Mouse (Mus musculus): ENCODE data around the gene Lrp10. TPM values are rescaled to one million over a fixed set of nuclear protein-coding genes. Genes with fewer than 3 reads are reported as not detected.

Gene Lrp10
- polyA plus RNA-seq, 1 experiment = 81.8 TPM

- no peak overlapping the region for H3K4me2 ChIP-seq (ENCODE audit: low read depth)
- H3K27me3 ChIP-seq (ENCODE audit: control insufficient read depth, insufficient read depth, insufficient read length) = no peaks in the 10 kb centered on the region
- TF ChIP-seq POLR2A (IDR thresholded peaks at IDR 0.05; ENCODE audit: insufficient read length, low read depth) (no peak), E2F4 (IDR thresholded peaks at IDR 0.05; ENCODE audit: insufficient read depth) (no peak), TCF12 (IDR thresholded peaks at IDR 0.05; ENCODE audit: insufficient read depth, poor library complexity, severe bottlenecking) (no peak), POLR2AphosphoS2 (IDR thresholded peaks at IDR 0.05; ENCODE audit: insufficient read length, low read depth) (no peak), USF1 (IDR thresholded peaks at IDR 0.05; ENCODE audit: low read depth) (no peak), MYOG (IDR thresholded peaks at IDR 0.05; ENCODE audit: control insufficient read depth in 1 of 3, insufficient read depth in 1 of 3, insufficient read length in 2 of 3, low read depth in 2 of 3) (no peak)
- H3K79me2 ChIP-seq (ENCODE audit: control insufficient read depth, insufficient read depth) = no peaks in the 10 kb centered on the region
- H3ac ChIP-seq (ENCODE audit: control insufficient read depth, insufficient read length) = no peak overlapping the region
- H3K36me3 ChIP-seq (ENCODE audit: control insufficient read depth, insufficient read depth) = peaks cover 11% of the 10 kb centered on the region
- H3K4me3 ChIP-seq = no peak overlapping the region
Measured at GRCm38 (mm10) chr14:54471467-54471866, 7.5 kb downstream of the Lrp10 start.

- Histone ChIP-seq H3K79me2 (ENCODE audit: control insufficient read depth, insufficient read depth) (no peaks in the 10 kb centered on the region), H3K36me3 (ENCODE audit: control insufficient read depth, insufficient read depth) (peaks cover 3% of the 10 kb centered on the region), H3ac (ENCODE audit: control insufficient read depth, insufficient read length) (no peak overlapping the region), H3K4me2 (ENCODE audit: low read depth) (no peak overlapping the region), H3K27me3 (ENCODE audit: control insufficient read depth, insufficient read depth, insufficient read length) (no peaks in the 10 kb centered on the region), H3K4me3 (no peak overlapping the region)
- TF ChIP-seq POLR2AphosphoS2 (IDR thresholded peaks at IDR 0.05; ENCODE audit: insufficient read length, low read depth) = peak; percentile 25
- no peak for TF ChIP-seq USF1 (IDR thresholded peaks at IDR 0.05; ENCODE audit: low read depth)
Measured at GRCm38 (mm10) chr14:54472671-54473070, 8.7 kb downstream of the Lrp10 start.

DNA sequence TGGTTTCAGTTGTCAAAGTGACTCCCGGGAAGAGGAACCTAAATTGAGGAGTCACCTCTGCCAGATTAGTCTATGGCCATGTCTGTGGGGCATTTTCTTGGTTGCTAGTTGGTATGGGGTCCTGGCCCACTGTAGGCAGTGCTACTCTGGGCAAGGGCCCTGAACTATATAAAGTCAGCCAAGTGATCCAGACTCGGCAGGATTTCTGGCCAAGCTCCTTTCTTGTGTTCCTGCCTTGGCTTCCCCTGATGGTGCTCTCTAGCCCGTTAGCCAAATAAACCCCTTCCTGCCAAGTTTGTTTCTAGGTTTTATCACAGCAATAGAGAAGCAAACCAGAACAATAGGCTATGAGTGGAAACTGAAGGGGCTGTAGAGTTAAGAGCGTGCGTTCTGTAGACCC, 10.8 kb downstream of the Lrp10 start:
- Histone ChIP-seq H3K4me3 (no peak overlapping the region), H3K27me3 (ENCODE audit: control insufficient read depth, insufficient read depth, insufficient read length) (no peaks in the 10 kb centered on the region), H3K79me2 (ENCODE audit: control insufficient read depth, insufficient read depth) (no peaks in the 10 kb centered on the region), H3K36me3 (ENCODE audit: control insufficient read depth, insufficient read depth) (no peaks in the 10 kb centered on the region), H3ac (ENCODE audit: control insufficient read depth, insufficient read length) (no peak overlapping the region), H3K4me2 (ENCODE audit: low read depth) (no peak overlapping the region)
- no peak for TF ChIP-seq E2F4 (IDR thresholded peaks at IDR 0.05; ENCODE audit: insufficient read depth)
- no peak for TF ChIP-seq POLR2A (IDR thresholded peaks at IDR 0.05; ENCODE audit: insufficient read length, low read depth)
- no peak for TF ChIP-seq SRF (IDR thresholded peaks at IDR 0.05; ENCODE audit: control insufficient read depth, insufficient read length, low read depth)
- TF ChIP-seq POLR2AphosphoS2 (IDR thresholded peaks at IDR 0.05; ENCODE audit: insufficient read length, low read depth) = no peak
- TF ChIP-seq MAX (IDR thresholded peaks at IDR 0.05; ENCODE audit: low read depth) = no peak
- no peak for TF ChIP-seq TCF3 (IDR thresholded peaks at IDR 0.05; ENCODE audit: insufficient read length, low read depth)
- no peak for TF ChIP-seq TCF12 (IDR thresholded peaks at IDR 0.05; ENCODE audit: insufficient read depth, poor library complexity, severe bottlenecking)
- TF ChIP-seq MYOG (IDR thresholded peaks at IDR 0.05; ENCODE audit: control insufficient read depth in 1 of 3, insufficient read depth in 1 of 3, insufficient read length in 2 of 3, low read depth in 2 of 3) = no peak
- no peak for TF ChIP-seq USF1 (IDR thresholded peaks at IDR 0.05; ENCODE audit: low read depth)

GRCm38 (mm10) chr14:54475941-54476844, 12.3 kb downstream of the Lrp10 start, which contains the start of gene Rem2:
Rem2 (plus strand) TSS chr14:54476100.
- H3ac ChIP-seq (ENCODE audit: control insufficient read depth, insufficient read length) = no peak within 1 kb of the TSS
- H3K4me2 ChIP-seq (ENCODE audit: low read depth) = no peak within 1 kb of the TSS
- H3K27me3 ChIP-seq (ENCODE audit: control insufficient read depth, insufficient read depth, insufficient read length) = no peaks in the 10 kb centered on the region
- H3K4me3 ChIP-seq = no peak within 1 kb of the TSS
- no peak for TF ChIP-seq USF1 (IDR thresholded peaks at IDR 0.05; ENCODE audit: low read depth)
- TF ChIP-seq REST (IDR thresholded peaks at IDR 0.05; ENCODE audit: insufficient read depth, insufficient read length) = no peak
- no peak for TF ChIP-seq SRF (IDR thresholded peaks at IDR 0.05; ENCODE audit: control insufficient read depth, insufficient read length, low read depth)
- no peak for TF ChIP-seq CEBPB (IDR thresholded peaks at IDR 0.05; ENCODE audit: insufficient read depth, poor library complexity, severe bottlenecking)
- no peak for TF ChIP-seq MAX (IDR thresholded peaks at IDR 0.05; ENCODE audit: low read depth)
- no peak for TF ChIP-seq MYOG (IDR thresholded peaks at IDR 0.05; ENCODE audit: control insufficient read depth in 1 of 3, insufficient read depth in 1 of 3, insufficient read length in 2 of 3, low read depth in 2 of 3)
- TF ChIP-seq MYOD1 (IDR thresholded peaks at IDR 0.05; ENCODE audit: control insufficient read depth in 1 of 3, insufficient read length in 2 of 3, low read depth in 2 of 3) = no peak
- no peak for TF ChIP-seq POLR2A (IDR thresholded peaks at IDR 0.05; ENCODE audit: insufficient read length, low read depth)
- no peak for TF ChIP-seq POLR2AphosphoS2 (IDR thresholded peaks at IDR 0.05; ENCODE audit: insufficient read length, low read depth)
- no peak for TF ChIP-seq E2F4 (IDR thresholded peaks at IDR 0.05; ENCODE audit: insufficient read depth)
- no peak for TF ChIP-seq TCF12 (IDR thresholded peaks at IDR 0.05; ENCODE audit: insufficient read depth, poor library complexity, severe bottlenecking)
- TF ChIP-seq TCF3 (IDR thresholded peaks at IDR 0.05; ENCODE audit: insufficient read length, low read depth) = no peak
- no peaks in the 10 kb centered on the region for H3K79me2 ChIP-seq (ENCODE audit: control insufficient read depth, insufficient read depth)
- H3K36me3 ChIP-seq (ENCODE audit: control insufficient read depth, insufficient read depth) = no peaks in the 10 kb centered on the region

- Histone ChIP-seq H3K79me2 (ENCODE audit: control insufficient read depth, insufficient read depth) (no peaks in the 10 kb centered on the region), H3K4me3 (no peak overlapping the region), H3K36me3 (ENCODE audit: control insufficient read depth, insufficient read depth) (no peaks in the 10 kb centered on the region), H3K4me2 (ENCODE audit: low read depth) (no peak overlapping the region), H3ac (ENCODE audit: control insufficient read depth, insufficient read length) (no peak overlapping the region), H3K27me3 (ENCODE audit: control insufficient read depth, insufficient read depth, insufficient read length) (no peaks in the 10 kb centered on the region)
- no peak for TF ChIP-seq REST (IDR thresholded peaks at IDR 0.05; ENCODE audit: insufficient read depth, insufficient read length)
- no peak for TF ChIP-seq POLR2AphosphoS2 (IDR thresholded peaks at IDR 0.05; ENCODE audit: insufficient read length, low read depth)
- TF ChIP-seq POLR2A (IDR thresholded peaks at IDR 0.05; ENCODE audit: insufficient read length, low read depth) = no peak
- TF ChIP-seq CEBPB (IDR thresholded peaks at IDR 0.05; ENCODE audit: insufficient read depth, poor library complexity, severe bottlenecking) = no peak
- TF ChIP-seq TCF3 (IDR thresholded peaks at IDR 0.05; ENCODE audit: insufficient read length, low read depth) = no peak
- TF ChIP-seq MYOG (IDR thresholded peaks at IDR 0.05; ENCODE audit: control insufficient read depth in 1 of 3, insufficient read depth in 1 of 3, insufficient read length in 2 of 3, low read depth in 2 of 3) = no peak
- TF ChIP-seq USF1 (IDR thresholded peaks at IDR 0.05; ENCODE audit: low read depth) = no peak
Measured at GRCm38 (mm10) chr14:54477172-54477909, 13.4 kb downstream of the Lrp10 start.

Measured in myocyte (in vitro differentiated cells).